Mouse (Mus musculus) MEL (cell line): ENCODE measurements around the gene Syt1. TPM values are rescaled to one million over a fixed set of nuclear protein-coding genes. Genes with fewer than 3 reads are reported as not detected.

Experiments
- DNase-seq: peaks from one replicate; pipeline ENCODE4 v3.0.0; 2011; ENCODE audit warnings: low read depth, low spot score
- H3K27ac ChIP-seq: 2 replicates; pipeline ENCODE4 v1.5.1; 2012; ENCODE audit warnings: low read depth, mild to moderate bottlenecking, control low read depth, low read length, moderate library complexity; ENCODE audit not compliant: control insufficient read depth
- H3K27me3 ChIP-seq, 2 experiments: fragments of 150-350 bp in 1 of 2; sonication (generic) in 1 of 2; 2 replicates each; pipeline ENCODE4 v1.6.1; 2012; ENCODE audit warnings: low read length in 2 of 2, mild to moderate bottlenecking in 2 of 2, improper control_type of control experiment in 1 of 2, moderate library complexity in 1 of 2; ENCODE audit not compliant: insufficient read depth in 2 of 2, control insufficient read depth in 1 of 2
- H3K36me3 ChIP-seq, 2 experiments: 2 replicates each; pipeline ENCODE4 v1.6.1; 2012 to 2014; ENCODE audit warnings: low read length in 2 of 2, improper control_type of control experiment in 1 of 2, inconsistent platforms in 1 of 2, mild to moderate bottlenecking in 1 of 2; ENCODE audit not compliant: insufficient read depth in 2 of 2, control insufficient read depth in 1 of 2
- H3K4me1 ChIP-seq, 2 experiments: fragments of 150-350 bp in 1 of 2; sonication (generic) in 1 of 2; 2 replicates each; pipeline ENCODE4 v1.6.1; 2012; ENCODE audit warnings: low read length in 2 of 2, improper control_type of control experiment in 1 of 2, mild to moderate bottlenecking in 1 of 2; ENCODE audit not compliant: insufficient read depth in 2 of 2, control insufficient read depth in 1 of 2
- H3K4me3 ChIP-seq, 2 experiments: fragments of 150-350 bp in 1 of 2; sonication (generic) in 1 of 2; 2 replicates each; pipeline ENCODE4 v1.5.1; 2012; ENCODE audit warnings: low read depth in 2 of 2, low read length in 2 of 2, mild to moderate bottlenecking in 2 of 2, moderate library complexity in 2 of 2, control low read depth in 1 of 2, improper control_type of control experiment in 1 of 2; ENCODE audit not compliant: control insufficient read depth in 1 of 2, insufficient read depth in 1 of 2
- H3K79me2 ChIP-seq: 2 replicates; pipeline ENCODE4 v1.6.1; 2012; ENCODE audit warnings: mild to moderate bottlenecking, low read length, moderate library complexity; ENCODE audit not compliant: control insufficient read depth, poor library complexity, insufficient read depth
- H3K9ac ChIP-seq: 2 replicates; pipeline ENCODE4 v1.6.1; 2012; ENCODE audit warnings: low read depth, mild to moderate bottlenecking, control low read depth, low read length, moderate library complexity; ENCODE audit not compliant: control insufficient read depth, poor library complexity, severe bottlenecking
- H3K9me3 ChIP-seq: fragments of 150-350 bp; sonication (generic); replicated peaks from 2 replicates; pipeline ENCODE4 v1.6.1; 2012; ENCODE audit warnings: mild to moderate bottlenecking, low read length, improper control_type of control experiment, moderate library complexity; ENCODE audit not compliant: insufficient read depth
- CHD2 ChIP-seq: IDR thresholded peaks from 2 replicates; pipeline ENCODE4 v1.6.1; 2011; ENCODE audit warnings: low read length, improper control_type of control experiment
- ELF1 ChIP-seq: IDR thresholded peaks from 2 replicates; pipeline ENCODE4 v1.6.1; 2014; ENCODE audit warnings: low read depth, mild to moderate bottlenecking, inconsistent platforms, low read length, improper control_type of control experiment, moderate library complexity
- EP300 ChIP-seq, 2 experiments: IDR thresholded peaks; 2 replicates each; pipeline ENCODE4 v1.6.1; 2011; ENCODE audit warnings: improper control_type of control experiment in 2 of 2, low read length in 2 of 2, low read depth in 1 of 2, mild to moderate bottlenecking in 1 of 2
- ETS1 ChIP-seq: IDR thresholded peaks from 2 replicates; pipeline ENCODE4 v1.6.1; 2012; ENCODE audit warnings: low read depth, mild to moderate bottlenecking, inconsistent platforms, low read length, improper control_type of control experiment, moderate library complexity
- MAX ChIP-seq: IDR thresholded peaks from 2 replicates; pipeline ENCODE4 v1.6.1; 2011; ENCODE audit warnings: low read length, improper control_type of control experiment
- MAZ ChIP-seq: IDR thresholded peaks from 2 replicates; pipeline ENCODE4 v1.6.1; 2012; ENCODE audit warnings: low read depth, mild to moderate bottlenecking, inconsistent platforms, low read length, improper control_type of control experiment
- MEF2A ChIP-seq: IDR thresholded peaks from 2 replicates; pipeline ENCODE4 v1.6.1; 2014; ENCODE audit warnings: low read depth, mild to moderate bottlenecking, inconsistent platforms, low read length, improper control_type of control experiment; ENCODE audit not compliant: poor library complexity, insufficient replicate concordance, severe bottlenecking; ENCODE audit errors: extremely low read depth
- MXI1 ChIP-seq: IDR thresholded peaks from 2 replicates; pipeline ENCODE4 v1.6.1; 2011; ENCODE audit warnings: mild to moderate bottlenecking, low read depth, low read length, improper control_type of control experiment
- MYB ChIP-seq: IDR thresholded peaks from 2 replicates; pipeline ENCODE4 v1.6.1; 2011; ENCODE audit warnings: mild to moderate bottlenecking, low read depth, low read length, improper control_type of control experiment
- POLR2AphosphoS2 ChIP-seq: IDR thresholded peaks from 2 replicates; pipeline ENCODE4 v1.6.1; 2011; ENCODE audit warnings: low read length, improper control_type of control experiment
- POLR2AphosphoS5 ChIP-seq: IDR thresholded peaks from 2 replicates; pipeline ENCODE4 v1.6.1; 2012; ENCODE audit warnings: low read depth, borderline replicate concordance, mild to moderate bottlenecking, inconsistent platforms, low read length, moderate library complexity, mixed read lengths
- RAD21 ChIP-seq: IDR thresholded peaks from 2 replicates; pipeline ENCODE4 v1.6.1; 2011; ENCODE audit warnings: mild to moderate bottlenecking, low read depth, low read length, improper control_type of control experiment
- TAL1 ChIP-seq: IDR thresholded peaks from 2 replicates; pipeline ENCODE4 v1.6.1; 2012; ENCODE audit warnings: mild to moderate bottlenecking, inconsistent platforms, low read length, moderate library complexity, mixed read lengths
- TCF12 ChIP-seq: IDR thresholded peaks from 2 replicates; pipeline ENCODE4 v1.6.1; 2014; ENCODE audit warnings: low read depth, mild to moderate bottlenecking, inconsistent platforms, low read length, improper control_type of control experiment, moderate library complexity
- UBTF ChIP-seq: IDR thresholded peaks from 2 replicates; pipeline ENCODE4 v1.6.1; 2012; ENCODE audit warnings: low read depth, mild to moderate bottlenecking, inconsistent platforms, low read length, improper control_type of control experiment, moderate library complexity, borderline replicate concordance; ENCODE audit not compliant: insufficient read depth
- USF1 ChIP-seq: IDR thresholded peaks from 2 replicates; pipeline ENCODE4 v1.6.1; 2014; ENCODE audit warnings: low read depth, mild to moderate bottlenecking, inconsistent platforms, low read length, improper control_type of control experiment, moderate library complexity
- ZC3H11A ChIP-seq: IDR thresholded peaks from 2 replicates; pipeline ENCODE4 v1.6.1; 2012; ENCODE audit warnings: low read depth, mild to moderate bottlenecking, inconsistent platforms, low read length, improper control_type of control experiment
- ZKSCAN1 ChIP-seq: IDR thresholded peaks from 2 replicates; pipeline ENCODE4 v1.6.1; 2012; ENCODE audit warnings: low read depth, mild to moderate bottlenecking, inconsistent platforms, low read length, improper control_type of control experiment, moderate library complexity
- polyA plus RNA-seq, 2 experiments: library from polyadenylated mRNA; stranded (reverse) in 1 of 2; unstranded in 1 of 2; fragments of >175 nt in 1 of 2; fragments of >200 nt in 1 of 2; gene quantifications; 2 replicates each; pipeline versions ENCODE4 v1.2.1 to v1.2.4; 2012; ENCODE audit warnings: low replicate concordance in 2 of 2, low read depth in 1 of 2; ENCODE audit not compliant: insufficient read length in 2 of 2, insufficient read depth in 1 of 2, missing spikeins in 1 of 2
- total RNA-seq: library from RNA; depleted of rRNA; stranded (reverse); fragments of 300-350 nt; gene quantifications from 2 replicates; pipeline ENCODE4 v1.2.3, GENCODE M21; 2012

Syt1 gene
- total and polyA plus RNA-seq, 3 experiments: not detected

DNA sequence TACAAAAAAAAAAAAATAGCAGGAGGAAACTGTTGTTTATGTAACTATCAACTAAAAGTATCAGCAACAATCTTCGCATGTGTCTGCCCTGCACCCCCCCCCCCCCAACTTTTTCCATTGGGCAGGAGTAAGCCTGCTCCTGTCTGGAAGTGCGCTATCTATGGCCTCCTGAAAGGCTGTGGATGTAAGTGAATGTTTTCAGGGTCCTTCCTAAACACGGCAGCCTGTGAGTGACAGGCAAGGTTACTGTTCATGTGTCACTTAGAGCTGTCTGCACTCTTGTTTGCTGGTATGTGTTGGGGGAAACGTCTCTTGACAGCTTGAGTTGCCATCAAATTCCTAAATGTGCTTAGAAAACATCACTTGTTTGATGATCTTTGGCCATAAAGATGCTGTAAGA is 387.8 kb downstream of the Syt1 start:
- Histone ChIP-seq H3K9ac (no peak overlapping the region), H3K27ac (no peak overlapping the region), H3K9me3 (no peaks in the 10 kb centered on the region), H3K79me2 (no peaks in the 10 kb centered on the region), H3K4me1 (no peaks in the 10 kb centered on the region), H3K36me3 (no peaks in the 10 kb centered on the region), H3K27me3 (no peaks in the 10 kb centered on the region), H3K4me3 (no peak overlapping the region)
- TF ChIP-seq ZC3H11A (no peak), MYB (no peak), TCF12 (no peak), ETS1 (no peak), EP300 (IDR thresholded peaks at IDR 0.05; ENCODE audit: low read depth in 1 of 2, low read length in 2 of 2) (no peak), TAL1 (no peak), ELF1 (no peak), RAD21 (no peak), MEF2A (no peak), USF1 (no peak), POLR2AphosphoS5 (no peak), POLR2AphosphoS2 (no peak)
- DNase-seq: no peak

DNA sequence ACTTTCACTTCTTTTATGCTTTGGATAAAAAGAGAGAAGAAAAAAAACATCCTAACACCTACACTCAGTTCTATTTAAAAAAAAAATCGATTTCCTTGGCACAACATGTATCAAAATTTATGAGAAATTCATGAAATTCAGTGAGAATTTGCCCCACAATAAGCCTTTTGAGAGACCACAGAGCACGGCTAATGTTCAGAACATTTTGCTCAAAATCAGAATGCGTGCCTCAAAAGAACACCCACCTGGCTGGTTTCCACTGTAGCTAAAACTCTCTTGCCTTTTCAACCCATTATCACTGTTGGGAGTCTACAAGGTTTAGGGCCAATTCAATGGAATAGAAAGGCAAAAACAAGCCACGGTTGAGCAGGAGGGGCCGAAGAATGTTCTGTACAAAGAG is 390.9 kb downstream of the Syt1 start:
- Histone ChIP-seq H3K36me3 (no peaks in the 10 kb centered on the region), H3K4me3 (no peak overlapping the region), H3K9ac (no peak overlapping the region), H3K4me1 (no peaks in the 10 kb centered on the region), H3K27me3 (no peaks in the 10 kb centered on the region), H3K27ac (no peak overlapping the region), H3K9me3 (no peaks in the 10 kb centered on the region), H3K79me2 (no peaks in the 10 kb centered on the region)
- DNase-seq: no peak
- TF ChIP-seq CHD2 (no peak), MAX (no peak), UBTF (no peak)

DNA sequence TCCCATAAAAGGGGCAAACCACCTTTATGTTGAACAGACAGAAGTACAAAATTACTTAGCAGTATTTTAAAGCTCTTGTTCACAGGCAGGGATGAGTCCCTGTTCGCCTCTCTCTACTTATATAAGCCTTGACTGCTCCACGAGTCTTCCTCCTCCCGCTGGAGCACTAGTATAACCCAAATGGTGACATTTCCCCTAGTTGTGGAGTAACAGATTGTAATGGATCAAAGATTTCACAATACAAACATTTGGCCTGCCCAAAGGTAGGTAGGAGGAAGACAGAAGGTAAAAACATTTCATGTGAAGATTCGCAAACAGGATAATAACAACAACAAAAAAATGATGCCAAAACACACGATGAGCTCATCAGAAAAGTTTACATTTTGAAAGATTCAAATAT is 391.6 kb downstream of the Syt1 start:
- DNase-seq: no peak
- no peaks in the 10 kb centered on the region for H3K79me2 ChIP-seq
- no peaks in the 10 kb centered on the region for H3K27me3 ChIP-seq
- no peak overlapping the region for H3K27ac ChIP-seq
- H3K4me3 ChIP-seq: no peak overlapping the region
- H3K36me3 ChIP-seq: no peaks in the 10 kb centered on the region
- no peak overlapping the region for H3K9ac ChIP-seq
- no peaks in the 10 kb centered on the region for H3K4me1 ChIP-seq
- H3K9me3 ChIP-seq: no peaks in the 10 kb centered on the region
- TF ChIP-seq MXI1 (no peak), MAZ (no peak), MEF2A (no peak), ZKSCAN1 (no peak)
